Comparison of ENCODE assay signal across 8 mouse cellular contexts in genomic region chr10:8089296-8089695, GRCm38 (mm10).
DNase-seq lines count a peak whose midpoint lies in the region; ATAC-seq and TF ChIP-seq lines count a peak whose summit lies in the region.

No protein-coding gene starts in this region.

- no peak for TF ChIP-seq CTCF in forebrain, postnatal 0 days (IDR thresholded peaks at IDR 0.05; ENCODE audit: low read depth)
- no peak for TF ChIP-seq CTCF in layer of hippocampus, adult 2 months (conservative IDR thresholded peaks at IDR 0.05)

- no peaks in the 10 kb centered on the region for H3K36me3 ChIP-seq in liver, embryonic 12.5 days
- H3K36me3 ChIP-seq in forebrain, postnatal 0 days (ENCODE audit: insufficient read depth): no peaks in the 10 kb centered on the region
- H3K36me3 ChIP-seq in neural tube, embryonic 15.5 days: no peaks in the 10 kb centered on the region

- no peak overlapping the region for H3K9ac ChIP-seq in liver, embryonic 12.5 days
- no peak overlapping the region for H3K9ac ChIP-seq in forebrain, postnatal 0 days
- no peak overlapping the region for H3K9ac ChIP-seq in neural tube, embryonic 15.5 days (replicated peaks)

- H3K4me2 ChIP-seq in liver, embryonic 12.5 days: no peak overlapping the region
- H3K4me2 ChIP-seq in forebrain, postnatal 0 days (ENCODE audit: low read depth): no peak overlapping the region
- H3K4me2 ChIP-seq in neural tube, embryonic 15.5 days: peak overlapping the region; percentile 17; the same call in 1 of the 2 replicates

- WGBS in liver, embryonic 12.5 days (ENCODE audit: insufficient replicate concordance): 62% methylated on average over 9 of the region's 9 CpGs
- WGBS in forebrain, postnatal 0 days: 6% methylated on average over 9 of the region's 9 CpGs
- 13% methylated on average over 9 of the region's 9 CpGs for WGBS in neural tube, embryonic 15.5 days

- no peak for ATAC-seq in liver, embryonic 12.5 days
- ATAC-seq in forebrain, postnatal 0 days: no peak
- ATAC-seq in neural tube, embryonic 15.5 days (ENCODE audit: low FRiP score): peak; percentile 53; the same call in 1 of the 2 replicates
- ATAC-seq in activated CD4-positive, CD25-positive, alpha-beta regulatory T cell, adult 4 months: no peak

- H3K4me3 ChIP-seq in liver, embryonic 12.5 days: no peak overlapping the region
- no peak overlapping the region for H3K4me3 ChIP-seq in forebrain, postnatal 0 days (ENCODE audit: low read depth, low read length)
- no peak overlapping the region for H3K4me3 ChIP-seq in neural tube, embryonic 15.5 days (replicated peaks)
- no peak overlapping the region for H3K4me3 ChIP-seq in layer of hippocampus, adult 2 months

- H3K27ac ChIP-seq in liver, embryonic 12.5 days: 0 out of 2 replicates have a peak overlapping the region, but pooled peaks have one; percentile 7
- no peak overlapping the region for H3K27ac ChIP-seq in forebrain, postnatal 0 days (ENCODE audit: low read depth, low read length)
- H3K27ac ChIP-seq in neural tube, embryonic 15.5 days (replicated peaks): 0 out of 2 replicates have a peak overlapping the region, but pooled peaks have one; percentile 8
- H3K27ac ChIP-seq in layer of hippocampus, adult 2 months: no peak overlapping the region

- H3K9me3 ChIP-seq in liver, embryonic 12.5 days (replicated peaks): no peaks in the 10 kb centered on the region
- H3K9me3 ChIP-seq in forebrain, postnatal 0 days (ENCODE audit: low read length): no peaks in the 10 kb centered on the region
- no peaks in the 10 kb centered on the region for H3K9me3 ChIP-seq in neural tube, embryonic 15.5 days (replicated peaks)

- DNase-seq in liver: no peak
- peak; percentile 18 for DNase-seq in forebrain, postnatal 0 days
- DNase-seq in kidney, postnatal 14 days: peak; percentile 26
- DNase-seq in layer of hippocampus, adult 2 months (ENCODE audit: low spot score in 2 of 2): no peak
- DNase-seq in thymus, postnatal 14 days: no peak

- peaks cover 9% of the 10 kb centered on the region for H3K4me1 ChIP-seq in liver, embryonic 12.5 days
- no peaks in the 10 kb centered on the region for H3K4me1 ChIP-seq in forebrain, postnatal 0 days (ENCODE audit: insufficient read depth)
- H3K4me1 ChIP-seq in neural tube, embryonic 15.5 days: peaks cover 14% of the 10 kb centered on the region

- no peaks in the 10 kb centered on the region for H3K27me3 ChIP-seq in liver, embryonic 12.5 days (replicated peaks)
- no peaks in the 10 kb centered on the region for H3K27me3 ChIP-seq in forebrain, postnatal 0 days (ENCODE audit: insufficient read depth, low read length)
- no peaks in the 10 kb centered on the region for H3K27me3 ChIP-seq in neural tube, embryonic 15.5 days (replicated peaks)

Comparison
In these comparisons a context has a peak if more than half of its experiments do, and no peak if none do; other contexts are left out.
1. H3K27ac ChIP-seq: peak in liver, embryonic 12.5 days (single experiment) and neural tube, embryonic 15.5 days (single experiment); none in forebrain, postnatal 0 days (single experiment) and layer of hippocampus, adult 2 months (single experiment).
2. DNase-seq: peak in forebrain, postnatal 0 days (single experiment) and kidney, postnatal 14 days (single experiment); none in liver (single experiment), layer of hippocampus, adult 2 months (0 of 2) and thymus, postnatal 14 days (single experiment).